Mouse (Mus musculus) spleen, postnatal 4 days (tissue): ENCODE measurements around the gene Egfr.

ENCODE experiments used
- DNase-seq, 2 experiments: peaks; one replicate each; pipeline ENCODE4 v3.0.0; 2022; ENCODE audit warnings: low spot score in 2 of 2

Egfr gene

GRCm38 (mm10) chr11:16776967-16777366 lies 25.0 kb downstream of the Egfr start:
- DNase-seq = no peak

- no peak for DNase-seq
Observed at GRCm38 (mm10) chr11:16781604-16782003, 29.6 kb downstream of the Egfr start.

- DNase-seq = no peak
Observed at GRCm38 (mm10) chr11:16783926-16784659, 32.1 kb downstream of the Egfr start.

DNA sequence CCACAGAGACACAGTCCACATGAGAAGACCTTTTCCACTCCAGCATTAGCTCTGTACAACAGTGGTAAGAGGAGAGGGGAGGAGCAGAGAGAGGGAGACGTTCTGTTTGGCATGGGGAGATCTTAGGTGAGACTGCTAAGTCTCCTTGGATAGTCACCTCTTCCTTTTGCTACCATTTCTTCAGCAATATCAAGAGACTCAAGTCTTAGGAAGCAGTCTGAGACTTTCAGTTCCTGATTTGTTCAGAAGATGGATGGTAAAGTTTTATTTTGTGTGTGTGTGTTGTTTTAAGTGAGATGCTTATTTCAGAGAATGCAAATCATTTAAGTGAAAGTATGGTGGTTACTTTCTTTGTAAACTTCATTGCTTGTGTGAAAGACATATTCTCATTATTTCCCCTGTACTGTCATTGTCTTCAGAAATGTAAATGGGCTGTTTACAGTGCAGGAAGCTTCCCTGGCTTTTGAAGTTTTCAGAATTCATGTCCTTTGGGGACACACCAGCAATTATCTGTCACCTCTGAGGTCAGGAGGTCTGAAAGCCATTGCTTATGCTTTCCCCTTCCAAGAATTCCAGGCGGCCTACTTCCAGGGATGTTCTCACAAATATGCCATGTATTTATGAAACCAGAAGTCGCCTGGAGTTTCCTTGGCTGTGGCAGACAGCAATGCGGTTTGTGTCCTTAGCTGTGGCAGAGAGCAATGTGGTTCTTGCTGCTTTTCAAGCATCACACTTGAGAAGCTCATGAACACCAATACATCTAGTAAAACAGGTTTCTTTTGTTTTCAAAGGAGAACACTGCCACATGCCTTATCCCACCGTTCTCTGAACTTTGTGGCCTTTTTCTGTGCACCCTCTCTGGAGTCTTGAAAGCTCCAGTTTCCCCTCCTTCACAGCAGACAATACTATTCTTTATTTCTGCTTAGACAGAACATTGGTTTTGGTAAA lies 40.9 kb downstream of the Egfr start:
- DNase-seq = no peak

GRCm38 (mm10) chr11:16795012-16795411 lies 43.0 kb downstream of the Egfr start:
- no peak for DNase-seq

DNA sequence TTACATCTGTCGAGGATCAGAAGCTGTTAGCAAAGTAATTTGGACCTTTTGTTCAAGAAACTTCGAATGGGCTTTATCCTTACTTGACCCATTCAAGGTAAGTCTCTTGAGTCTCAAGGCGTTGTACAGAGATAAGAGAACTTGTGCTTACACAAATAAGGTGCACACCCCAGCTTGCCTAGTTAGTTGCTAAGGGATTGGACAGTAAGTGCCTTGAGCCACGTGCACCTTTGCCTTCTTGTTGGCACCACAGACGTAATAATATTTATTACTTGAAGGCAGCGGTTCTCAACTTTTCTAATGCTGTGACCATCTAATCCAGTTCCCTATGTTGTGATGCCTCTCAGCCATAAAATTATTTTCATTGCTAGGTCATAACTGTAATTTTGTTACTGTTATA lies 43.5 kb downstream of the Egfr start:
- no peak for DNase-seq

- DNase-seq = no peak
Observed at GRCm38 (mm10) chr11:16797456-16797855, 45.5 kb downstream of the Egfr start.

- no peak for DNase-seq
Observed at GRCm38 (mm10) chr11:16798136-16798535, 46.1 kb downstream of the Egfr start.

DNA sequence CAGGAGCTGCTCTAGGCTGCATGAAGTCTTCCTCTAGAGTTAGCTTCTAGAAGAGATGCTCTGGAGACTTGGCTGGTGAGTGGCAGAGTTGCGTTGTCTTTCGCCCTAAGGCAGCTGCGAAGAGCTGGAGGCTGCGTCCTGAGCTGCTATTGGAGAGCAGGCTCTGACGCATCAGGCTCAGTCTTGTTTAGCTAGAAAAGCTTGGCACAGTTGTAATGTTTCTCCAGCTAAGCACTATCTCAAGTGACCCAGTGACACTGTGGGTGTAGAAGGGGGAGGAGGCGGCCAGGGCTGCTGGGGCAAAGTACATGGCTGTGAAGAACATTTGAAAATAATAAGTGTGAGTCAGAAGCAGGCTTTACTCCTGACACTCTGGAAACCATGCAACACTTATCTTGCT lies 48.5 kb downstream of the Egfr start:
- DNase-seq = no peak

- no peak for DNase-seq
Observed at GRCm38 (mm10) chr11:16802668-16803067, 50.7 kb downstream of the Egfr start.

DNA sequence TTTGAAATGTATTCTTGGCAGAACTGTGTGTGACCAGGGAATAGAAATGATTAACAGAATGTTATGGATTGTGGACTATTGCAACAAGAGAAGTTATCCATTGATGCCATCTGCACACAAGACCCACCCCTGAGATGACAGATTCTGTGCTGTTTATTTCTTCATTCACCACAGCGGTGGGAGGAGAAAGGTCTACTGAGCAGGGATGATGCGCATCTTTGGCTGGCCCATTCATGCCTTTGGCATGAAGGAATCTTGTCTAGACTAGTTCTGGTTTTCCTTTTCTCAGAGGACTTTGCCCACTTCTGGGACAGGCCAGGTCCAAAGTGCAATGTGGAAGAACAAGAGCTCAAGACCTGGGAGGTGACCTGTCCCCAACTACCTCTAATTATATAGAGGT lies 52.0 kb downstream of the Egfr start:
- no peak for DNase-seq

GRCm38 (mm10) chr11:16805886-16806285 lies 53.9 kb downstream of the Egfr start:
- no peak for DNase-seq

DNA sequence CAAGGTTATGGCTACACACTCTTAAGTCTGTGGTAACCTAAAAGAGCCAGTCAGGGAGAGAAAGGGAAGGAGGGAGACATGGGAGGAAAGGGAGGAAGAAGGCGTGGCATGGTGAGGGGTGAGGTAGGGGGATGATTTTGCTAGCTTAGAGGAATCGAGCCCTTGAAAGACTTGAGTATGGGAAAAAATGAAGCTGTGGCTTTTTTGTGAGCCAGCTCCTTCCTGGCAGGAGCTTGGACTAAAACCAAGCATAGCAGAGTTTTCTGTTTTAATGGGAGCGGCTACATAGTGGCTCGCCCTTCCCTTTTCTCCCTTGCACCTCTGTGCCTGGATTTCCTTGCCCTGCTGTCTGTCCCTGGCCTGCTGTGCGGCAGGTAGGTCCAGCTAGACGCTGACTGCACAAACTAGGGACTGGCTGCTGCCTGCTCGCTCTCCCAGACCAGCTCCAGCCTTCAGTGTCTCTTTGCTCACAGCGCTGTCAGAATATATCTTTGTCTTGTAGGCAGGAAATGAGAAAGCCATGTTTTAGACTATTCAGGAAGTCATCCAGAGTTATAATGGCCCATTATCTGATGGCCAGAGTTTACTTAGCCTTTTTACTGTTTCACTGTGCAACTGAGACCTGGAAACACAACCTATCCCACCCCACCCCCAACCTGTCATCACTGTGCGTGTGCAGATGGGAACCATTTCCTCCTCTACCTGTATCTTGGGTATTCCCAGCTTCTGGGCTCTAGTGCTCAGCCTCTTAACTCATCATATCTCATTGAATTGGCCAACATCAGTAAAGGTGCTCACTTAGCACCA lies 57.4 kb downstream of the Egfr start:
- no peak for DNase-seq

- DNase-seq = no peak
Observed at GRCm38 (mm10) chr11:16810086-16810485, 58.1 kb downstream of the Egfr start.

GRCm38 (mm10) chr11:16813298-16813697 lies 61.3 kb downstream of the Egfr start:
- no peak for DNase-seq

GRCm38 (mm10) chr11:16816414-16816813 lies 64.4 kb downstream of the Egfr start:
- DNase-seq = no peak

DNA sequence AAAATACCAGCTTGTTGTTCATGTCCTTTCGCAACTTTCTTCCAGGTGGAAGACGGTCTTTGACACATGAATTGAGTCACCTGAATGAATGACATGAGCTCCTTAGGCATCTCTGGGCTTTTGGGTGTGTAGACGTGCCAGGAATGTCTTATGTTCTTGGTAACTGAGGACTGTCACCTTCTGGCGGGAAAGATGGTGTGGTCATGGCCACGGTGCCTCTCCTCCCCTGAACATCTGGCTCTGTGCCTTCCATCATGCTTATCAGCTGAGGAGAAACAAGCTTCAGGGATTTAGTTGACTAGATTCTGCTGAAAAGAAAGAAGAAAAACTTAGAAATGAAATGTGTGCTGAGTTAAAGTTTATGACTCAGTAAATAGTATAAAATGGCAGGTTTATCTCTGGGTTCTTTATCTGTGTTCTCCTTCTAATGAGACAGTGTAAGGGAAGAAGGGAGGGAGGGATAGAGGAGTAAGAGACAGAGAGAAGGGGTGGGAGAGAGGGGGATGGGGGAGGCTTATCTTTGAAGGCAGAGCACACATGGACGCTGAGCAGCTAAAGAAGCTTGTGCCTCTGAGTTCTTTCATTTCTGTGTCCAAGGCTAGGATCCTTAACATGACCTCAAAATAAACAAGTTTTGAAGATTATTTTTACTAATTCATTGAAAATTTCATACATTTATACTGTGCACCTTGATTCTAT lies 65.5 kb downstream of the Egfr start:
- no peak for DNase-seq

DNA sequence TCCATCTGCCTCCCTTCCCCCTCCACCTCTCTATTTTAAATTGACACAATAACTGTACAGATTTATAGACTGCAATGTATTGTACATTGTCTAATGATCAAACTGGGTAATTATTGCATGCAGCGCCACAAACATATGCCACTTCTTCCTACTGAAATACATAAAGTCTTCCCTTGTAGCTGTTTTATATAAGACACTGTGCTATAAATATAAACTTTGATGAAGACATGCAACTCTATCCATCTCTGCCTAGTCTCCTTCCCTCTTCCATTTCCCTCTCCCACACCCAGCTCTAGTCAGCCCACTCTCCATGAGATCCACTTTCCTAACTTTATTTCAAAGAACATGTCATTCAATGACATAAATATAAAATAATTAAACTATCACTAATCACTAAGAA lies 67.4 kb downstream of the Egfr start:
- DNase-seq = no peak

GRCm38 (mm10) chr11:16820138-16820537 lies 68.1 kb downstream of the Egfr start:
- no peak for DNase-seq

DNA sequence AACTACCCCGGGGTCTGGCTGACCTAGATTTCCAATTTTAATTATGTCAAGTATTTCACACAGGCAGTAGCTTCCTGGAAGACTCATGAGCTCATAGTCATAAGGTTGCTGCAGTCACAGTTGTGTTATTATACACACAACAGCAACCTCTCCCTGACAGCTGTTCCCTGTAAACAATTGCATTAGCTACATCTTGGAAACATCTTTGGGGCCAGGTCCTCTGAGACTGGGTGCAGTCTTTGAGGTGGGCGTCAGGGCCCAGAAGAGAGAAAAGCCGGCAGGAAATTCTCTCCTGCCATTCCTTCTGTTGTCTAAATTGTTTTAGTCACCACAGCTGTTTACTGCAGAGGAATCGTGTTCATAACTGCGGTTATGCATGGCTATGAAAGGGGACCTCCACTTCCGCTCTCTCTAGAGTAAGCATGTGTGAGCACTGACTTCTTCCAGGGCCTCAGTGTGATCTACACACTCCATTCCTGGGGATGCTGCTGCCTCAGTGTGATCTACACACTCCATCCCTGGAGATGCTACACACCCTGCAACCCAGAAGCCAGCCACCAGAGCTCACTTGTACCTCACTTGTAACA lies 69.8 kb downstream of the Egfr start:
- DNase-seq = no peak
